Mouse (Mus musculus): ENCODE measurements around the gene Pigh.

DNA sequence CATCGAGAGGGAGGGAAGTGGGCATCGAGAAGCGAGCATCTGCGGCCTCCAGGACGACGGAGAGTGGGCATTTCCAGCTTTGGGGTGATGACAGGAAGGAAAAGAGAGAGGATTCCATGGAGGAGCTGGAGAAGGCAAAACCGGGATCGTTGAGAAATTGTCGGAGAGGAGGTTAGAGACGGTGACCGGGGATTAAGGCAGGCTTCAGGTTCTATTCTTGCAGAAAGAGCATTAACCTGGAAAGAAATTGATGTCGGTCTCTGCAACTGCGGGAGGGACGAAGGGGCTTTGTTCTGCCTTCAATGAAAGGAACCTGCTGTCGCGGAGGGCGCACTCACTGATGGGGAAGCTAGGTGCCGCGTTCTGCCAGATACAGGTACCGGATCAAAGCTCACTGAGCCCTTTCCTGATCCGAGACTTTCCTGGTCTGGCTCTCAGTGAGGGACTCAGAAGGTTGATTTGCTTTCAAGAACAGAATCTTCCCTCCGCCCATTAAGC is 41.8 kb upstream of the Pigh start:
- TF ChIP-seq CTCF (IDR thresholded peaks at IDR 0.05) (no peak), EP300 (IDR thresholded peaks at IDR 0.05) (no peak)

All from lung, postnatal 0 days (tissue).